Mouse (Mus musculus) heart, postnatal 14 days (tissue): ENCODE results near the gene Prdx2. TPM values are rescaled to one million over a fixed set of nuclear protein-coding genes. Genes with fewer than 3 reads are reported as not detected.

Experiments
- DNase-seq, 2 experiments: peaks; one replicate each; pipeline ENCODE4 v3.0.0; 2021 to 2022
- intact Hi-C: fragments of 180-260 bp; cut with DNase I; formaldehyde crosslinking; loops from one replicate; pipeline ENCODE4 v1.15.1; 2025
- microRNA-seq, 2 experiments: library from miRNA; unstranded; fragments of <30 nt; microRNA quantifications; one replicate each; pipeline ENCODE4 v1.2.0; 2021 to 2022
- total RNA-seq, 2 experiments: library from RNA; stranded (reverse); gene quantifications; 2 replicates each; pipeline ENCODE4 v1.2.3; 2021

The Prdx2 gene
- total RNA-seq, 2 experiments from 2014 or later: 627 to 727 TPM

DNA sequence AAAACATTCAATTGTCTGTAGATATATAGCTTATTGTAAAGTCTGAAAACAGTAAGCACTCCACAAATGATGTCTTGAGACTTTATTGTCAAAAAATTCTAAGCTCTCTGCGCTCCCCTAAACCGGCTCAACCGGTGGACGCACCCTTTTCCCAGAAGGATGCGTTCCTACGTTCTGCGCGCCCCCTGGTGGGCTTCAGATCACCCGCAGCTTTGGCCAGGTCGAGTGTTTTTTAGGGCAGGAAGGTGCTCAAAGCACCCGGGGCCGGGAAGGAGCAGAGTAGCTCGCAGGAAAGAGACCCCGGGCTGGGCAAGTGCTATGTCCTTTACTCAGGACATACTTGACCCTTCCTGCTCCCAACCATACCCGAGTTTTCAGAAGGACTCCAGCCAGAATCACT is 20.4 kb downstream of the Prdx2 start:
- intact Hi-C loops: loop anchor here (1.0 kb wide), 1 partner anchor 15 kb away; no protein-coding TSS in a partner anchor
- peak; percentile 94 to 97 for DNase-seq

DNA sequence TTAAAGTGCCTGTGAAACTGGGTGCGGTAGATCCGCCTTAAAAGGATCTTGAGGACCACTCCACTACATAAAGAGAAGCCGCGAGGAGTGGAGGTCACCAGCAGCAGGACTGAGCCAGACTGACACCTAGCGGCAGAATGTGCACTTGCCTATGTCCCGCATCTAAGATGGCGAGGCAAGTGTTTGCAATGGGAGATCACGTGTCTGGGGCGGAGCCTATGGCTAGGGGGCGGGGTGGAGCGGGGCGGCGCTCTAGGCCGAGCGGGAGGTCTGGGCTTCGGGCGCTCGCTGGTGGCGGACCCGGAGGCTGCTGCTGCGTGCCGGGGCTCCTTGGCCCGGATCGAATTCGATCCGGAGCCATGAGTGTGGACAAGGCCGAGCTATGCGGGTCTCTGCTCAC is 21.0 kb downstream of the Prdx2 start, which contains the start of gene Hook2:
Gene Hook2, plus strand, starts transcription at position 255 of the 400 bp plus-strand sequence.
- DNase-seq: peak; percentile 95 to 97
- intact Hi-C loops: no loop called here

DNA sequence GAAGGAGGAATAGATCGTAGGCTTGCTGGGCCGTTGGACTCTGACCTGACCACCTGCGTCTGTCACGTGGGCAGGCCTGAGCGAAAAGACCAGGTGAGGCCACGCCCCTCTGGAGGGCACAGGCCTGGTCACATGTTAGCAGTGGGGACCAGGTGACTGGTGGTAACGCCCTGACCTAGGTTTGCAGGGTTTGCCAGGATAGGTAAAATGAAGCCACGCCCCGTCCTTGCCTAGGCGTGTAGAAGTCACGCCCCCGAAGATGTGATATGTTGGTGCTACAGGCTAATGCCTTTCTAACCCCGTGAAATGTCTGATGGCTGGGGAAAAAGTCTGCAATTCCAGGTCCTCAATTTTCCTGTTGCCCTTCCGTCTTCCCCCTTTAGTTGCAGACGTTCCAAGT is 21.4 kb downstream of the Prdx2 start:
- intact Hi-C loops: no loop called here
- DNase-seq: no peak

DNA sequence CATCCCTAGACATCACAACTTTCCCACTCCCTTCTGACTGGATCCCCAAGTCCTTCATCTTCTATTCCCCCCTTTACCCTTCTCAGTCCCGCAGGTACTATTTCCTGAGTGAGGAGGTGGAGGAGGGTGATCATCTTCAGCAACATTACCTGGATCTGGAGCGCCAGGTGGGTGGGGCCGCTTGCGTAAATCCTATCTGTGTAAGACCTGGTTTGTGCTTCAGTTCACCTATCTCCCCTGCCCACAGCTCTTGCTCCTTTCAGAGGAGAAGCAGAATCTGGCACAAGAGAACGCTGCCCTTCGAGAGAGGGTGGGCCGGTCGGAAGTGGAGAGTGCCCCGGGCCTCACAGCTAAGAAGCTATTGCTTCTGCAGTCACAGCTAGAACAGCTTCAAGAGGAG is 25.0 kb downstream of the Prdx2 start:
- intact Hi-C loops: no loop called here
- no peak for DNase-seq

DNA sequence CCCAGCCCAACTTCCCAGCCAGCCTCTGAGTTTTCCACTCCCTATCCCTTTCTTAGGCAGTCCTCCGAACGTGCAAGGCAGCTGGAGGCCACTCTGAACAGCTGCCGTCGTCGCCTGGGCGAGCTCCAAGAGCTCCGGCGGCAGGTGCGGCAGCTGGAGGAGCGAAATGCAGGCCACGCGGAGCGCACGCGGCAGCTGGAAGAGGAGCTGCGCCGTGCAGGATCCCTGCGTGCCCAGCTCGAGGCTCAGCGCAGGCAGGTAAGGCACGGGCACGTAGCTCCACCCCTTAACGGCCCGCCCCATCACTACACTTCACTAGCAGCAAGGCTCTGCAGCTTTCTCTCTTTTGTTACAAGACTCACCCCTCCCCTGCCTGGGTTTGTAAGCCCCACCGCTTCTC is 26.3 kb downstream of the Prdx2 start:
- intact Hi-C loops: no loop called here

DNA sequence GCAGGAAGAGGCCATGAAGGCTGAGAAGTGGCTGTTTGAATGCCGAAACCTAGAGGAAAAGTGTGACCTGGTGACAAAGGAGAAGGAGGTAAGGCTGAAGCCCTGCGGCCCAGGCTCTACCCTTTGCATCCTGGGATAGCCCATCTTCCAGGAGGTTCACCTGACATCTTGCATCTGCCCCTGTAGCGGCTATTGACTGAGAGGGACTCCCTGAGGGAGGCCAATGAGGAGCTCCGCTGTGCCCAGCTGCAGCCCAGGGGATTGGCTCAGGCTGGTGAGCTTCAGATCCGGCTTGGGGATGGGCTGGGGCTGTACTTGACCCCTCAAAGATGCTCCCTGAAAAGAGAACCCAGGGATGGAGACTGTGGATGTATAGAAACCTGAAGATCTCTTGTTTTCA is 27.6 kb downstream of the Prdx2 start:
- no peak for DNase-seq
- intact Hi-C loops: no loop called here

More for the DNA sequence above, 26.3 kb downstream of the Prdx2 start:
- DNase-seq: no peak

DNA sequence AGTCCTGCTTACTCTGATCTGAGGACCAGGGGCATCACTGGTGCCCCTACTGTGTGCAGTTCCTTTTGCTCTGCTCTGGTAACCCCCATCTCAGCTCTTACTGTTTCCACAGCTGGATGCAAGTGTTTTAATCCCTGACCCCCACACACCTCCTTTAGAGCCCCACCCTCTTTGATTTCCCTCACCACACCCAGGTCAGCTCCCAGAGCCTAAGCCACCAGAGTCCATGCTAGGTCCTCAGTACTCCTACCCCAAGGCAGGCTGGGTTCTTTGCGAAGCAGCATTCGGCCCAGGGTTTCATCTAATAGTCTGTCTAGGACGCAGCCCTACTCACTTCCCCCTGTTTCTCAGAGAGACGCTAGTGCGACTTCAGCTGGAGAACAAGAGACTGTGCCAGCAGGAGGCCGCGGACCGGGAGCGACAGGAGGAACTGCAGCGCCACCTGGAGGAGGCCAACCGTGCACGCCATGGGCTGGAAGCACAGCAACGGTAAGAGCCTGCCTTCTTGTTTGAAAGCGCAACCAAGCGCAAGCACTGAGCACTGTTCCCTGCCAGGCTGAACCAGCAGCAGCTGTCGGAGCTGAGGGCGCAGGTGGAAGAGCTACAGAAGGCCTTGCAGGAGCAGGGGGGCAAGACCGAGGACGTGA is 28.4 kb downstream of the Prdx2 start:
- intact Hi-C loops: loop anchor here (2.0 kb wide), 1 partner anchor 69 kb away; no protein-coding TSS in a partner anchor
- peak; percentile 91 to 95 for DNase-seq

DNA sequence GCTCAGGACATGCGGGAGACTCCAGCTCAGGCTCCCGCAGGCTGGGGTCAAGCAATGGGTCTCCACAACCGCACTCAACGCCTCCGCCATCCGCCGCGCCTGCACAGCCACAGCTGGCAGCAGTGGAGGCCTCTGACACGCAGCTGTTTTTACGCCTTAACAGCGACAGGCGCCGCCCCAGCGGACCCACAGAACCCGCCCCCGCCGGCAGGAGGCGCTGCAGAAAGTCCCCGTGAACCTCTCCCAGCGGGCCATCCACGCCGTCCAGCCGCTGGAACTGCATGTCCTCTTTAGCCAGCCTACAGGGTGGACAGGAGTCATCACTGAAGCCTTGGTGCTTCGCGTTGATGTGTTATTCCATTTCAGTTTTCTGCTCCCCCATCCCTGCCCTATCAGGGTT is 38.3 kb downstream of the Prdx2 start:
- intact Hi-C loops: no loop called here
- DNase-seq: peak; percentile 42 to 66

DNA sequence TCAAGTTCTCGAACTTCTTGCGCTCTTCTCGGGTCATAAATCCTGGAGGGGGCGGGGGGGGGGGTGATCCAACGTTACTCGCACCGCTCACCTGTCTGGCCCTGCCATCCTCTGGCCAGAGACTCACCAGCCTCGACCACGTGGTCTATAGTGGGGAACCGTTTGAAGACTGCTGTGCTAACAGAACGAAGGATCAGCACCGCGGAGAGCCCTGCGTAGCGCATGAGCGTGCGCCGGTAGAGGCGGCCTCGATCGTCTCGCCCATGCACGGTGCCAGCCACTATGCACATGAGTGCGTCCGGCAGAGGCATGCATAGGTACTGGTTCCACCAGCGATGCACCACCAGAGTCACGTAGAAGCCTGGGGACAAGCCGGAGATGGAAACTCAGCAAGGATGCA is 41.9 kb downstream of the Prdx2 start:
- no peak for DNase-seq
- intact Hi-C loops: no loop called here

DNA sequence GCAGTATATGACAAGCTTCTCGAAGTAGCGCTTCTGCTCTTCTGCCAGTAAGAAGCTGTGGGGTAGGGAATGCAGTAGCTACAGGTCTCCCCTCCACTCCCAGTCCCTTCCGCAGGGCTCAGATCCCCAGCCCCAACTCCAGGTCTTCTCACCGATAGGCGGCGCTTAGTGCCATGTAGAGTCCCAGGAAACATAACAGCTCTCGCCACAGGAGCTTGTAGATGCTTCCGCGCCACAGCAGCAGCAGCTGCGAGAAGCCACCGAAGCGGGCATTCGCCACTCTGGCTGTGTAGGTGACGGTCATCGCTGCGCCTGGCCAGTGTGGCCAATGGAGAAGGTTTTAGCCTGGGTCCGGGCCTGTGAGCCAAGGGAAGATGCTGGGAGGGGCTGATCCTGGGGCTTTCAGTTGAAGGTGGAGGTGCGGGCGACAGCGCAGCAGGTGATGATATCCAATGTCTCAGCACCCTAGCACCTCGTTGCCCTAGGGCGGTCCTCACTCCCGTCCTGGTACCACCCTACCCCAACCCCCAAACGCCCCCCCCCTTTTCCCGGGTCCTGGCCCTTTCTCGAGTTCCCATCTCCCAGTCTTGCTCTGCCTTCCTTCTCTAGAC is 43.9 kb downstream of the Prdx2 start:
- intact Hi-C loops: no loop called here
- DNase-seq: peak; percentile 58 to 68

DNA sequence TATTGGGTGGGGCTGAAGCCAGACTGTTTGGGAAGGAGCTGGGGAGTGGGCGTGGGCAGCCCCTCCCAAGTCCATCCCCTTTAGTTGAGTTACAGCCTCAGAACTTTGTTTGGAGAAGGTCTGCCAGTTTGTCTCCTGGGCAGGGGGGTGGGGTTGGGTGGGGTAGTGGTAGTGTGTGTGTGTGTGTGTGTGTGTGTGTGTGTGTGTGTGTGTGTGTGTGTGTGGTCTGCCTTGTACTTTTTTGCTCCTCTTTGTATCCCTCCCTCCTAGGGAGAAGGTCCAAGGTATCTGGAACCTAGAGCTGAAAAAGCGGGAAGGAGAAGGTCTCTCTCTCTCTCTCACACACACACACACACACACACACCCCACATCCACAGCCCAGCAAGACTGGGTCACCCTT is 45.0 kb downstream of the Prdx2 start, which contains the start of gene Best2:
Gene Best2, minus strand, starts transcription at position 101 of the 400 bp plus-strand sequence.
- intact Hi-C loops: no loop called here
- DNase-seq: no peak

DNA sequence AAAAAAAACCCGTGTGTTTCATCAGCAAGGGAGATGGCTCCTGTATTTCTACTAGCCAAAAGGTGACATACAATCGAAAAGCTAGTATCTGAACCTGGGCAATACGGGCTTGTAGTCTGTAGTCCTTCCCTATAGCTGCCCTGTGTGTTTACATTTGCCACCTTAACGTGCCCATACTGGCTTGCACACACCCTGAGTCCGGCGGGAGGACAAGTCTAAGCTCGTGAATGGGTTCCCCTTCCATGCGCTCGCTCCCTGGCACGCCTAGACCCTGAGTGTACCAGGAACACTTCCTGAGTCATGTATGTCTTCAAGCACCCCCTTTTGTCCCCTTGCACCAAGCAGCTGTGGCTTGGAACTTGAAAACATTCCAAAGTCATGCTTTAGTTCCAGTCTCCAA is 47.3 kb downstream of the Prdx2 start:
- DNase-seq: no peak
- intact Hi-C loops: no loop called here

DNA sequence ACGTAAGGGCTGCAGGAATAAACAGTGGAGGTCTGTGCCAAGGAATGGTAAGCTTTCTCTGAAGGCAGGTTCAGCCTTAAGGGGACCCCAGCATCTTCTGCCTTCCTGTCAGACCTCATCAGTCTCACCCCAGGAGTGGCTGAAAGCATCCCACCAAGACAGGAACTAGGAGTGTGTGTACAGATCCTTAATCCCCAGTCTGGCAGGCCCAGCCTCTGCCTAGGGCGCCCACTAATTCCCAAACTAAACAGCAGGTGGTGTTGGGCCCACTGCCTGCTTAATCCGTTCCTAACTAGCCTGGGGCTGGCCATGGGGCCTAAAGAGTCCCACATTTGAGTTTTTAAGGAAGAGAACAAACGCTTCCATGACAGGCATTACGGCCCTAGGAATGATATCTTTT is 47.8 kb downstream of the Prdx2 start:
- intact Hi-C loops: no loop called here
- no peak for DNase-seq

DNA sequence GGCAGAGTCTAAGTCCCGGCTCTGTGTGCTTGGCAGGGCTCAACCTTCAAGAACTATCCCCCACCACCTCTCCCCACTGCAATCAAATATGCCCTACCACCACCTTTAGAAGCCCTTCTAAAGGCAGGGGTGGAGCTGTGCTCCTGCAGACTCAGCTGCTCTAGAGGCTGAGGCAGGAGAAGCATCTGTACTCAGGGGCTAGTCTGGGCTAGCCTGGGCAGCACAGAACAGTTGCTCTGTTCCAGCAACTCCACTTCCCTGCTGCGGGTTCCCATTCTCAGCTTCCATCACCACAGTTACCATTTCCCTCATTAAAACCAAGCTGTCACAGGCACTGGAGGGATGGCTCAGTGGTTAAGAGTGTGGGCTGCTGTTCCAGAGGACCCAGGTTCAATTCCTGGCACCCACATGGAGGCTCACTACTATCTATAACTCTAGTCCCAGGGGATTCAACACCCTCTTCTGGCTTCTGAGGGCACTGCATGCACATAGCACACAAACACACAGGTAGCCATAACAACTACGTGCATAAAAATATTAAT is 52.2 kb downstream of the Prdx2 start:
- intact Hi-C loops: no loop called here
- no peak for DNase-seq

DNA sequence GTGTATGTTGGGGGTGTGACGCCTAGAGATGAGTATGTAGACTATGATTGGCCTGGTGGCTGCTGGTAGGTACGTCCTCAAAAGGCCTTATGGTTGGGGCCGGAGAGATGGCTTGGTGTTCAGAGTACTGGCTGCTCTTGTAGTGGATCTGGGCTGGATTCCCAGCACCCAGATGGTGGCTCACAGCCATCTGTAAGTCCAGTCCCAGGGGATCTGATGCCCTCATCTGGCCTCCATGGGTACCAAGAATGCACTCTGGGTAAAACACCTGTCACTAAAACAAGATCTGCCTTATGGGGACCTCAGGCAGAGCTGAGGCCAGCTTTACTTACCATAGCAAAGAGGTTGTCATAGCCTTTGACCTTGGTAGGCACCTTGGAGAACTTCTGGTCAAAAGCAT is 54.5 kb downstream of the Prdx2 start:
- intact Hi-C loops: no loop called here

More for the DNA sequence above, 54.5 kb downstream of the Prdx2 start:
- no peak for DNase-seq

Small RNA genes within 50 kb of the gene (microRNA-seq; reads per million reads assigned to microRNA genes)
- gene Gm24197: 0 to 6.4 reads per million in 2 experiments

Other genes with a start within 250 kb of the Prdx2 start
- under 1 TPM; 0.54 to 0.69 TPM for gene G430095P16Rik, start 246.6 kb upstream of the Prdx2 start, total RNA-seq
- 100 to 1,000 TPM; 276 to 280 TPM for gene Nfix, start 169.2 kb upstream of the Prdx2 start, total RNA-seq
- gene Dand5, start 146.8 kb upstream of the Prdx2 start, total RNA-seq: 1 to 10 TPM; 6.1 to 6.4 TPM
- 10 to 100 TPM; 23.0 to 25.0 TPM for gene Gadd45gip1, start 138.1 kb upstream of the Prdx2 start, total RNA-seq
- gene Rad23a, start 128.9 kb upstream of the Prdx2 start, total RNA-seq: 10 to 100 TPM; 78.9 to 79.9 TPM
- gene Calr, start 122.7 kb upstream of the Prdx2 start, total RNA-seq: 100 to 1,000 TPM; 262 to 331 TPM
- 10 to 100 TPM; 23.7 to 27.8 TPM for gene Farsa, start 112.6 kb upstream of the Prdx2 start, total RNA-seq
- 1 to 10 TPM; 2.2 to 3.7 TPM for gene Syce2, start 97.5 kb upstream of the Prdx2 start, total RNA-seq
- 10 to 100 TPM; 41.4 to 42.0 TPM for gene Gcdh, start 75.7 kb upstream of the Prdx2 start, total RNA-seq
- not detected for gene Klf1, start 67.7 kb upstream of the Prdx2 start, total RNA-seq
- 1 to 10 TPM; 5.9 to 7.3 TPM for gene Dnase2a, start 61.0 kb upstream of the Prdx2 start, total RNA-seq
- not detected for gene Mast1, start 32.2 kb upstream of the Prdx2 start, total RNA-seq
- not detected for gene Rtbdn, start 22.6 kb upstream of the Prdx2 start, total RNA-seq
- gene Gm49661, start 154 bp upstream of the Prdx2 start, total RNA-seq: 1 to 10 TPM; 1.1 to 2.7 TPM
- 10 to 100 TPM; 39.7 to 50.7 TPM for gene Rnaseh2a, start 180 bp downstream of the Prdx2 start, total RNA-seq
- 10 to 100 TPM; 11.2 to 13.9 TPM for gene Junb, start 9.1 kb downstream of the Prdx2 start, total RNA-seq
- 1 to 10 TPM; 1.6 to 2.0 TPM for gene Hook2, start 21.0 kb downstream of the Prdx2 start, total RNA-seq
- gene Best2, start 44.9 kb downstream of the Prdx2 start, total RNA-seq: not detected
- 10 to 100 TPM; 65.7 to 67.1 TPM for gene Asna1, start 55.7 kb downstream of the Prdx2 start, total RNA-seq
- gene Trir, start 57.2 kb downstream of the Prdx2 start, total RNA-seq: 10 to 100 TPM; 90.8 to 99.1 TPM
- gene Tnpo2, start 67.3 kb downstream of the Prdx2 start, total RNA-seq: 10 to 100 TPM; 28.0 to 42.2 TPM
- 1 to 10 TPM; 6.8 to 9.1 TPM for gene Fbxw9, start 90.5 kb downstream of the Prdx2 start, total RNA-seq
- not detected for gene Gm5741, start 98.4 kb downstream of the Prdx2 start, total RNA-seq
- 10 to 100 TPM; 23.5 to 27.8 TPM for gene Dhps, start 102.2 kb downstream of the Prdx2 start, total RNA-seq
- gene Wdr83os, start 111.2 kb downstream of the Prdx2 start, total RNA-seq: 10 to 100 TPM; 37.0 to 40.2 TPM
- gene Wdr83, start 111.7 kb downstream of the Prdx2 start, total RNA-seq: 10 to 100 TPM; 27.2 to 27.6 TPM
- gene Man2b1, start 113.7 kb downstream of the Prdx2 start, total RNA-seq: 10 to 100 TPM; 30.4 to 37.8 TPM
- 1 to 10 TPM; 2.0 to 2.5 TPM for gene Zfp791, start 153.5 kb downstream of the Prdx2 start, total RNA-seq
- not detected for gene Cks1brt, start 182.3 kb downstream of the Prdx2 start, total RNA-seq